Mouse (Mus musculus) ES-Bruce4 (cell line): ENCODE results near the gene Nelfcd.

Source experiments
- CTCF ChIP-seq: IDR thresholded peaks from one replicate; pipeline ENCODE4 v1.8.1; 2011; ENCODE audit warnings: low read depth, low read length
- EP300 ChIP-seq: IDR thresholded peaks from 2 replicates; pipeline ENCODE4 v1.6.1; 2011; ENCODE audit warnings: low read depth, low read length; ENCODE audit not compliant: insufficient read depth
- POLR2A ChIP-seq: IDR thresholded peaks from one replicate; pipeline ENCODE4 v1.8.1; 2011; ENCODE audit warnings: low read length; ENCODE audit not compliant: insufficient read depth

GRCm38 (mm10) chr2:174446905-174447304 is 31.3 kb downstream of the Nelfcd start:
- TF ChIP-seq CTCF: no peak
- TF ChIP-seq EP300: no peak
- TF ChIP-seq POLR2A: no peak
